Mouse (Mus musculus) layer of hippocampus, adult 2 months (tissue): ENCODE measurements around the gene Rnf167. TPM values are rescaled to one million over a fixed set of nuclear protein-coding genes. Genes with fewer than 3 reads are reported as not detected.

Source experiments
- DNase-seq, 2 experiments: peaks; one replicate each; pipeline ENCODE4 v3.0.0; 2022; ENCODE audit warnings: low spot score in 2 of 2
- H3K27ac ChIP-seq: fragments of 200-600 bp; 2 replicates; pipeline ENCODE4 v1.8.1; 2022
- H3K4me3 ChIP-seq: fragments of 200-600 bp; 2 replicates; pipeline ENCODE4 v1.8.1; 2022; ENCODE audit warnings: mild to moderate bottlenecking
- CTCF ChIP-seq: fragments of 200-600 bp; conservative IDR thresholded peaks from 2 replicates; pipeline ENCODE4 v1.8.1; 2022; ENCODE audit warnings: antibody characterized with exemption, mild to moderate bottlenecking, moderate library complexity
- total RNA-seq, 2 experiments: library from RNA; stranded (reverse); gene quantifications; 2 replicates each; pipeline ENCODE4 v1.2.3; 2021

The Rnf167 gene
- total RNA-seq, 2 experiments from 2014 or later = 88.8 to 99.4 TPM

DNA sequence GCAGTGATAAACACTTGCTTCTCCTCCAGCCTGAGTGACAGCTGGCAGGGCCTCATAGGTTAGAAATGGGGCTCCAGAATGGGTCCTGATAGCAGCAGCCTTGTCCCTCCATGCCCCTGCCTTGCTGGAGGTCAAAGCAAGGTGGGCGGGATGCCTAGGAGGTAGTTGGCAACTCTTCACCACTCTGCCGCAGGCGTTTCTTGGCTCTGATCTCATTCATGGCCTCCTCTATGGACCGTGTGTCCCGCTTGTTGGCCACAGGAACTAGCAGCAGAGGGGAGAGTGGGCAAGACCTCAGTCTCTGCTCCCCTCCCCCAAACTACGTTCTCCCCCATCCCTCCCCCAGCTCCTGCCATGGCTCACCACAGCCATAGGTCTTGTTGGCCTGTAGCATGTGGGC is 16.9 kb downstream of the Rnf167 start:
- H3K27ac ChIP-seq = no peak overlapping the region
- no peak overlapping the region for H3K4me3 ChIP-seq
- TF ChIP-seq CTCF = no peak
- no peak for DNase-seq

DNA sequence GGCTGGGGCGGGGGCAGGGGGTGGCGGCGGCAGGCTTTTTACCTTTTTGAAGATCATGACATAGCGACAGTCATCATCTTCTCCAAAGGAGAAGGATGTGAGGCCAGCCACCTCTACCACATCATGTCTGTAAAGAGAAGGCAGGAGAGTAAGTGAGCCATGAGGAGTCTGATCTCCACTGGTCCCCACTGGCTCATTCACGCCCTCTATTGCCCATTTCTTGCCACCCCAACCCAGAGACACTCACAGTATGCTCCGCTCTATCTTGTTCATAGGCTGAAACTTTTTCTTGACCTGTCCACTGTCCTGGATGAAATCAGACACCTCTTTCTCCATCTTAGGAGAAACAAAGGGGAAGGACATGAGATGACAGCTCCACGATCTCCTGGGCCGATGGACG is 17.7 kb downstream of the Rnf167 start:
- no peak for DNase-seq
- Histone ChIP-seq H3K4me3 (no peak overlapping the region), H3K27ac (no peak overlapping the region)
- TF ChIP-seq CTCF = peak; percentile 12; the same call in 1 of the 2 replicates

DNA sequence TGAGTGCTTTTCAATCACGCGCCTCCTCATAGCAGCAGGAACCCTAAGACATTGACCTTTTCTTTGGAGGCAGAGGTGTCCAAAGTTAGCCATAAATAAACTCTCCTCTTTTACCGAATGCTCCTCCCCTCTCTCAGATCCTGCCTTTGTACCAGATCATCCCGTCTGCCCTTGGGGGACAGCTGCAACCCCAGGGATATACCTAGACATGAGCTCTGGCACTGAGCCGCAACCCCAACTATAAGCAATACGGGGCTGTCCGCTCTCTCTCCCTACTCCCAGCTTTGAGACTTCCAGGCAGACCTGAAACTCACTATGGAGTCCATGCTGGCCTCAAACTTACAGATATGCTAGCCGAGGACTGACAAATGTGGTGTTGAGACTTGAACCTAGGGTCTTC is 19.7 kb downstream of the Rnf167 start:
- Histone ChIP-seq H3K4me3 (no peak overlapping the region), H3K27ac (no peak overlapping the region)
- no peak for DNase-seq
- no peak for TF ChIP-seq CTCF

DNA sequence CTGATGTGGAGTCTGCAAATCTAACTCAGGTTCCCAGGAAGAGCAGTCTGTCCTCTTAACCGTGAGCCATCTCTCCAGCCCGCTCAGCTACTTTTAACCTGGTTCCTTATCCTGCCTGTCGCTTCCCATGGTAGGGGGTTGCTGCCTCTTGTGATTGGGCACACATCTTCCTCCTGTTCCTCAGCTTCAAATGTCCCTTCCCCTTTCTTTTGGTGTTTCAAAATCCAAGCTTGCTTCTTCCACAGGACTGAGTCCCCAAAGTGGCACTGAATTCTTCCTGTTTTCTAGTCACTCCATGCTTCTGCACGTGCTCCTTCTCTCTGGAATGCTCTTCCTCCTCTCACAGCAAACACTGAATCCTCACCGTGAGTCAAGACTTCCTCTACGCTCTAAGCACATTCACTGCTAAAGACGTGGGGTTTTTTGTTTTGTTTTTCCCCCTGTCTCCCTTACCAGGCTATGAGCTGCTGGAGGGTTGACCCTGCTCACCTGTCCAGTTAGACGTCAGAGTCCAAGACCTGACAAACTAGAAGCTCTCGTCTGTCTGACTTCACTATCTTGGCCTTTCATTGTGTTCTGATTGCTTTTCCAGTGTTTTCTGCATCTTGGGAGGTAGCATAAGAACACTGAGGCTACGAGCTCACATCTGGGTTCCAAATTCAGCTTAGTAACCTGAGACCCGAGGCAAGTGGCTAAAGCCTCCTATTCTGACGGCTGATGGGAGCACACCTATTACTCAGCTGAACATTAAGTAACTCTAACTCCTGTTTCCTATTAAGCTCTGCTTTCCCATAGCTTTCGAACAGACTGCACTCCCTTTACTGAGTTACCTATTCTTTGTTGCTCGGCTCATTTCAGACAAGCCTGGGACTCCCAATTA is 20.5 kb downstream of the Rnf167 start:
- Histone ChIP-seq H3K4me3 (peak overlapping the region; percentile 82), H3K27ac (peak overlapping the region; percentile 99)
- no peak for TF ChIP-seq CTCF
- DNase-seq = no peak

DNA sequence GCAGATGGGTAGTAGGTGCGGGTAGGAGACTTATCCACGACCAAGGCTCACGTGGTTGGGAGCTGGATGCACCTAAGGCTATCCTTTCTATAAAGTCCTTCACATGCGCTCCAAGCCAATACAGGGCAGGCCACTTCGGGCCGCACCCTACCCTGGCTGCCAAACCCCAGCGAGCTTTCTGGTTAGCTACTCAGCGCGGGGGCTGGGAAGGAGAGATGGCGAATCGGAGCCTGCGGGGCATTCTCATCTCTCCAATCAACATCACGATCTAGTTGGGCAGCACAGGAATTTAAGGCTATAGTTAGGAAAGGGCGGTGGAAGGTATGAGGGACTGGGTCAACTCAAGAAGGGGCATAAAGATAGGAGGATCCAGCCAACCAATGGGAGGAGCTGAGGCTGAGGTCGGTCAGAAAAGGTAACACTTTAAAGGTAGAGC is 21.3 kb downstream of the Rnf167 start:
- peak overlapping the region; percentile 82 for H3K4me3 ChIP-seq
- no peak for TF ChIP-seq CTCF
- DNase-seq = peak in 1 of 2 experiments; percentile 69
- peak overlapping the region; percentile 99 for H3K27ac ChIP-seq

DNA sequence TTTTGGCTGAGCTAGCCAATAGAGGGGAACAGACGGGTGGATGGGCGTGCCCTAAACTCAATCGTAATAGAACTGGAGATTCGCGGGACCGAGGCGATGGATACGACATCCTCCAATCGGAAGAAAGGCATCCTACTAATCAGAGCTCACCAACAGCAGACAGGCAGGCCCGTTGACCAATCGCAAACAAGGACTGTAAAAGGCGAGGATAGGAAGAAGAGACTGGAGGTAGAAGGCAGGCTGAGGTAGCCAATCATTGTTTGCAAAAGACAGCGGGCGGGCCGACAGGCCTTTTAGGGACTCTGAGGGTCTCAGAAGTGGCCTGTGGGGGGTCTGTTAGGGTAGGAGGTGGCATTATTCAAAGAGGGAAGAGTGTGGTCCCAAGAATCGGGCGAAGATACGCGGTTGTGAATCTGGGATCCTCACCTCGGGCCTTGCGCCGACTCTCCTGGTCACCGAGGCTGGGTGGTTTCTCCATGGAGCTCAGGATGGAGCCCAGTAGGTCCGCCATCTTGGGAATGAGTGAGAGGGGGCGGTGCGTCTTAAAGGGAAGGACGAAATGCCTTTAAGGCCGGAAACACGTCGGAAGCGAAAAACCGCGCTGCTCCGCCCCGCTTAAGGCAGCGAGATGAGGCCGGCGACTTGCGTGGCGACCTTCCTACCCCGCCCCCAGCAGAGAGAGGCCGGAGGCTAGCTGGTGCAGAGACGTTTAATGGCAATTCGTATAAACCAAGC is 21.9 kb downstream of the Rnf167 start, which contains the start of gene Spag7:
TSS of gene Spag7 (minus strand) at position 646 of the 735 bp plus-strand sequence.
- TF ChIP-seq CTCF = no peak
- peak within 1 kb of the TSS; percentile 82 for H3K4me3 ChIP-seq
- peak; percentile 92 to 99 for DNase-seq
- peak within 1 kb of the TSS; percentile 99 for H3K27ac ChIP-seq

DNA sequence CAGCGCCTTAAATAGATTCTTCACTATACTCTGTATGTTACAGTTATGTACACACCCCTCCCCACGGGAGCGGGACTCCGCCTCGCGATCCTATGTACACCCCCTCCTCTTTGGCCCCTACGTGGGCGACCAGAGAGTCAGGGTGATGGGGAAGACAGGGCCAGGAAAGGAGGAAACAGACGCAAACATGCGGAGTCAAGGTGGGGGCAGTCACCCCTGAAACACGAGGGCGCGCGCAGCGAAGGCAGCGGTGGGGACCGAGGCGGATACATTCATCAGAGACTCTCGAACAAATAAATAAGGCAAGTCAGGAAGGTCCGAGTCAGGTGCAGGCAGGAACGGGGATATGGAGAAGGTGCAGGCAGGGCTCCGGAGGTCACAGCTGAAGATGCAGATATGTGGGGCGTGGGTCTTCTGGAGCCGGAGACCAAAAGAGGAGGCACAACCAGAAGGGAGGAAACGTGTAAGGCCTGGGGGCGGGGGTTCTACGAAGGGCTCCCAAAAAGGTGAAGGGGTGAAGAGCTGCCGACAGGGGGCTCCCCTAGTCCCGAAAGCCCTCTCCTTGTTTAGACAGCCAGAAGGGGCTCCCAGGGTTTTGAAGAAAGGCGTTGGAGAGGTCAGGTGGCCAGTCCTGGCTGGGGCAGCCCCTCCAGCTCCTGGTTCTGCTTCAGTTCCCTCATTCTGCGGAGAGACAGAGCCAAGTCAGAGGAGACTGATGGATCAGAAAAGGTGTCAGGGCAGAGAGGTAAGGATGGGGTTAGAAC is 22.7 kb downstream of the Rnf167 start:
- Histone ChIP-seq H3K27ac (peak overlapping the region; percentile 99), H3K4me3 (peak overlapping the region; percentile 82)
- peak; percentile 62 to 68 for DNase-seq
- TF ChIP-seq CTCF = peak; percentile 79

DNA sequence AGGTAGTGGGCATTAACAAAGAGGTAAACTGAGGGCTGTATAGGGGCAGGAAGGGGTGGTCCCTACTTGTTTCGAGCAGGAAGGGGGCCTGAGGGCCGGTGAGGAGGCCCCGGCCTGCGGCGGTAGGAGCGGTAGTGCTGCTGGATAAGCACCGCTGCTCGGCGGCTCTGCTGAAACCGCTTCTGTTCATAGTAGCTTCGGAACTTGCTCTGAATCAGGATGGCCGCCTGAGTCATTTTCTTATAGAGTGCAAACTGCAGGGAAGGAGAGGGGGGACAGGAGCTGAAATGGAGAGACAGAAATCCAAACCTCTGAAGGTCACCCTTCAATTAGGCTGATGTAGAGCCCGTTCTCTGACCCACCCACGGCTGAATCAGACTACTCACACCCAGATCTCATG is 23.4 kb downstream of the Rnf167 start:
- DNase-seq = no peak
- peak overlapping the region; percentile 82; the same call in 1 of the 2 replicates for H3K4me3 ChIP-seq
- peak overlapping the region; percentile 99 for H3K27ac ChIP-seq
- TF ChIP-seq CTCF = no peak

DNA sequence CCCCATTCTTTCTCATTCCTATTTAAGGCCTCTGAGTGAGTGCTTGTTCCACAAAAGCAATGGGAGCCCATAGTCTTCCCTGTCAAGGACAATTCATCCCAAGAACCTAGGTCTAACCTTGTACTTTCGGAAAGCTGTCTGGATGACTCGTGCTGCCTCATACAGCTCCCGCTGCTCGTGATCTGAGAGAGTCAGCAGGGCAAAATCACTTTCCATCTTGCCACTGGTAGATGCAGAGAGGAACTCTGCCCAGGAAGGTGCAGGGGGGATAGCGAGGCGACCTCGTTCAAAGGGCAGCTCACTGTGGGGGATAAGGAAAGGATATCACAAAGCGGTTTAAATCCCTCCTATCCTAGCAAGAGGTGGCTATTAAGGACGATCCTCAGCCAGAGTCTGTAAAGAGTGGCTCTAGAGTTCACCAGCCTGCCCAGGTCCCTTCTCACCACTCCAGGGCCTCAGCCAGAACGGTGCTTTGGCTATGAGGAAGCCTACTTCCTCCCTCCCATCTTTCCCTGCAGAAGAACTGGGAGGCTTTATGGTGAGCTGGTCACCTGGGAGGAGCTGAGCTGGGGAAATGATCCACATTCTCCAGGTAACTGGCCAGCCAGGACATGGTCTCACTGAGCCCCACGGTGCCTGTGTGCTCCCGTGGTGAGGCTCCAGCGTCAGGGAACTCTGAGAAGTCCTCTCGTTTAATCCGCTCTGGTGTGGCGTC is 24.5 kb downstream of the Rnf167 start:
- H3K27ac ChIP-seq = peak overlapping the region; percentile 99; the same call in 1 of the 2 replicates
- TF ChIP-seq CTCF = no peak

DNA sequence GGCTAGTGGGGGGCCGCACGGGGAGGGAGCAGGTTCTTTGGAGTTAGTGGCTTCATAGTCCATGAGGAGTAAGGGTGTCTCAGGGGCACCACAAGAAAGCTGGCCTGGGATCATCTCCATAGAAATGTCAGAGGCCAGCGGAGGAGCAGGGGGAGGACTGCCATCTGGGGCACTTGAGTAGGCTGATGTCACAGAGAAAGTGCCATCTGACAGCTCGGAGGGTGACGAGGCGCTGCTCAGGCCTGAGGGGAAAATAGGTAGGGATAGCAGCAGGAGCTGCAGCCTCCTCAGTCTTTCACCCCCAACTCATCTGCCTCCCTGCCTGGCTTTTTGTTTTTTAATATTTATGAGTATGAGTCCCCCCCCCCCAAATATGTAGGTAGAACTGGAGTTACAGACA is 27.0 kb downstream of the Rnf167 start:
- H3K27ac ChIP-seq = peak overlapping the region; percentile 66; the same call in 1 of the 2 replicates
- no peak for DNase-seq
- H3K4me3 ChIP-seq = no peak overlapping the region
- TF ChIP-seq CTCF = no peak

More for the DNA sequence above, 24.5 kb downstream of the Rnf167 start:
- no peak overlapping the region for H3K4me3 ChIP-seq
- DNase-seq = no peak

DNA sequence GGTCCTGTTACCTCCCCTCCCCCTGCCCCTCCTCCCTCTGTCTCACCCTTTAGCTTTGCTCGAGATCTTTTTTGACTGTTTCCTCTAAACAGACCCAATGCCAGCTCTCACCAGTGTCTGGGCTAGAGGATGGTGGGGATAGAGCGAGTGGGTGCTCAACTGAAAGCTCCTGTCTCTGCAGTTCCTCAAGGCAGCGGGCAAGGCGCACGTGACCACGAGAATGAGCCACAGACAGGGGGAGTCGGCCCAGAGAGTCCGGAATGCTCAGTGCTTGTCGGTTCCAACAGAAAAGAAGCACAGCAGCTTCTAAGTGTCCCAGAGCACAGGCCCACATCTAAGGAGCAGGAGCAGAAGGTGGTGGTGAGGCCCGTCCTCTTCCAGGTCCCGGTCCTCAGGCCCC is 27.5 kb downstream of the Rnf167 start:
- H3K27ac ChIP-seq = peak overlapping the region; percentile 66; the same call in 1 of the 2 replicates
- no peak overlapping the region for H3K4me3 ChIP-seq
- no peak for TF ChIP-seq CTCF
- no peak for DNase-seq

DNA sequence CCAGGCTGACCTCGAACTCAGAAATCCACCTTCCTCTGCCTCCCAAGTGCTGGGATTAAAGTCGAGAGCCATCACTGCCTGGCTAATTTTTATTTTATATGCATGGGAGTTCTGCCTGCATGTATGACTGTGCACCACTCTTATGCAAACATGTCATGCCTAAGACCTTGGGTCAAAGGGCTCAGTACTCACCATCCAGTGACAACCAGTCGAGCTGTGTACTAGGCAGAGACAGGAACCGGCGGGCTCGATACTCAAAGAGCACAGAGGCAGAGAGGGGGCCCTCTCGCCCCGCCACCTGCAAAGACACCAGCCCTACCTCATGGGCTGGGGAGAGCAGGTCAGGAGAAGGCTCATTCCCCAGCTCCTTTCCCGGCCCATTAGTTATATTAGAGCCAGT is 31.1 kb downstream of the Rnf167 start:
- Histone ChIP-seq H3K27ac (peak overlapping the region; percentile 46; the same call in 1 of the 2 replicates), H3K4me3 (no peak overlapping the region)
- DNase-seq = no peak
- no peak for TF ChIP-seq CTCF
